Mouse (Mus musculus) heart, embryonic 11.5 days (tissue): Measurements from ENCODE around the gene BC048507. TPM values are rescaled to one million over a fixed set of nuclear protein-coding genes. Genes with fewer than 3 reads are reported as not detected.
"Not testable (repeated sequence)": the region's sequence is repeated elsewhere in the genome, so short reads cannot be mapped to it uniquely, and the experiment has no call there.

Experiments used
- ATAC-seq: fragments of 200-750 bp; cut with Nextera tagmentation; replicated peaks from 2 replicates; pipeline ENCODE4 v1.8.0; 2017; ENCODE audit warnings: moderate library complexity; ENCODE audit not compliant: insufficient number of reproducible peaks, low FRiP score, low TSS enrichment
- H3K27ac ChIP-seq: fragments of 300-500 bp; sonication (generic); 2 replicates; pipeline ENCODE4 v1.5.1; 2014; ENCODE audit warnings: mild to moderate bottlenecking, low read depth, low read length
- H3K27me3 ChIP-seq: fragments of 300-500 bp; sonication (generic); 2 replicates; pipeline ENCODE4 v1.6.1; 2014; ENCODE audit warnings: mild to moderate bottlenecking, low read length, mixed read lengths; ENCODE audit not compliant: control insufficient read depth, insufficient read depth
- H3K36me3 ChIP-seq: fragments of 300-500 bp; sonication (generic); 2 replicates; pipeline ENCODE4 v1.6.1; 2014; ENCODE audit warnings: mild to moderate bottlenecking, low read length, moderate library complexity, mixed read lengths; ENCODE audit not compliant: control insufficient read depth, insufficient read depth
- H3K4me1 ChIP-seq: fragments of 300-500 bp; sonication (generic); 2 replicates; pipeline ENCODE4 v1.6.1; 2014; ENCODE audit warnings: low read length; ENCODE audit not compliant: control insufficient read depth, insufficient read depth
- H3K4me2 ChIP-seq: fragments of 300-500 bp; sonication (generic); 2 replicates; pipeline ENCODE4 v1.6.1; 2014; ENCODE audit warnings: mild to moderate bottlenecking, moderate library complexity
- H3K4me3 ChIP-seq: fragments of 300-500 bp; sonication (generic); 2 replicates; pipeline ENCODE4 v1.5.1; 2014; ENCODE audit warnings: low read depth, low read length
- H3K9ac ChIP-seq: fragments of 300-500 bp; sonication (generic); 2 replicates; pipeline ENCODE4 v1.6.1; 2014; ENCODE audit warnings: mild to moderate bottlenecking, low read depth, low read length, moderate library complexity
- H3K9me3 ChIP-seq: fragments of 300-500 bp; sonication (generic); replicated peaks from 2 replicates; pipeline ENCODE4 v1.6.1; 2016; ENCODE audit warnings: low read length; ENCODE audit not compliant: control insufficient read depth
- WGBS: fragments of 180-500 bp; shearing (Covaris S2); extraction: QIAGEN DNeasy Blood & Tissue Kit; methylation state at CpG from one replicate; pipeline ENCODE4 v1.1.7; 2014; ENCODE audit not compliant: insufficient replicate concordance; 5-methylcytosine and 5-hydroxymethylcytosine counted together
- polyA plus RNA-seq: library from polyadenylated mRNA; unstranded; fragments of >200 nt; fragmentation: Nextera tagmentation; extraction: Ambion mirVana; gene quantifications from 2 replicates; pipeline ENCODE4 v1.2.1, GENCODE M21; 2014

BC048507 gene
- polyA plus RNA-seq, 1 experiment from 2014 or later, result not detected

DNA sequence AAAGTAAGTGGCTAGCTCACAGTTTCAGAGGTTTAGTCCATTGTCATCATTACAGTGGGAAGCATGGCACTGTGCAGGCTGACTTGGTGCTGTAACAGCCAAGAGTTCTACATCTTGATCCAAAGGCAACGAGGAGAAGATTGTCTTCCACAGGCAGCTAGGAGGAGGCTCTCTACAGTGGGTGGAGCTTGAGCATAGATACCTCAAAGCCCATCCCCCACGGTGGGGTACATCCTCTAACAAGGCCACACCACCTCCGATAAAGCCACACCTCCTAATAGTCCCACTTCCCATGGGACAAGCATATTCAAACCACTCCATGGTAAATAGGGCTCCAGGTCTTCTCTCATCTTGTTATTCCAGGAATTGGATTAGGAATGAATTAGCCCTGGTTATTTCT is 12.8 kb upstream of the BC048507 start:
- WGBS, result 76% methylated on average over 3 of the region's 3 CpGs
- ATAC-seq, result no peak

DNA sequence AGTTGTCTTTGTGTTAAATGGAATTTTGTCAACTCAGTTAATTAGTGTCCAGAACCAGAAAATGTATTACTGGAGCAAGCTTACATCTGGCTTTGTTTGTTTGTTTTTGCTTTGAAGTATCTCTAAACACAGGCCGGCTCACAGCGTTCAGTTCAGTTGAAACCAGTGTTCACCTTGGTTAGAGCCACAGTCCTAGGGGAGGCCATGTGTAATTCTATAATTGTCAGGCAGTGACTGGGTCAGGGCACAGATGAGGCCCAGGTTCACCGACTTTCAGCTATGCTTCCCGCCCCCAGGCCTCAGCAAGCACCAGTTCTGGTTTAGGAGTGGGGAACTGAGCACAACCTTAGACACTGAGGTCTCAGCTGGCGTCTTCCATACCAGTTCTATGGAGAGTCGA is 10.0 kb upstream of the BC048507 start:
- Histone ChIP-seq H3K9me3 (no peaks in the 10 kb centered on the region), H3K4me2 (no peak overlapping the region), H3K4me3 (no peak overlapping the region), H3K9ac (no peak overlapping the region), H3K4me1 (no peaks in the 10 kb centered on the region), H3K27me3 (no peaks in the 10 kb centered on the region), H3K36me3 (no peaks in the 10 kb centered on the region), H3K27ac (no peak overlapping the region)
- no peak; the same call in 1 of the 2 replicates for ATAC-seq
- WGBS, result 72% methylated on average over 6 of the region's 6 CpGs

More for the DNA sequence above, 12.8 kb upstream of the BC048507 start:
- Histone ChIP-seq H3K9ac (no peak overlapping the region), H3K4me3 (no peak overlapping the region), H3K27ac (no peak overlapping the region), H3K4me2 (no peak overlapping the region), H3K4me1 (no peaks in the 10 kb centered on the region), H3K9me3 (no peaks in the 10 kb centered on the region), H3K36me3 (no peaks in the 10 kb centered on the region), H3K27me3 (no peaks in the 10 kb centered on the region)

DNA sequence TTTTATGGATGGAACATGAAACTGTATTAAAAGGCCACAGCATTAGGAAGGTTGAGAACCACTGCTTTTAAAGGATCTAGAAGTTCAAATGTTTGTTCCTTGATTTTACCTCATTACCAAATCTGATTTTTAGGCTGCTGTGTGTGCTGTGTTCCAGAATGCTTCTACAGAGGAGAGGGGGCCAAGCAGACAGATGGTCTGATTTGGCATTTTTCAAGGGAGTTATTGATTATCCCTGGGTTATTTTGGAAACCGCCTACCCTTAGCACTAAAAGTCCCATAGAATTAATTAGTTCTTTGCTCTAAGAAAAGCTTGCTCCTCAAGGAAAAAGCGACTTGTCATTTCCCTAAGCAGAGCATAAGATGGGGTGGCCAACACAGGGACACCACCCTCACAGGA is 9.1 kb upstream of the BC048507 start:
- Histone ChIP-seq H3K36me3 (no peaks in the 10 kb centered on the region), H3K4me3 (no peak overlapping the region), H3K4me1 (no peaks in the 10 kb centered on the region), H3K27me3 (no peaks in the 10 kb centered on the region), H3K9me3 (no peaks in the 10 kb centered on the region), H3K9ac (no peak overlapping the region), H3K4me2 (no peak overlapping the region), H3K27ac (no peak overlapping the region)
- no peak for ATAC-seq
- 64% methylated on average over 2 of the region's 2 CpGs for WGBS

DNA sequence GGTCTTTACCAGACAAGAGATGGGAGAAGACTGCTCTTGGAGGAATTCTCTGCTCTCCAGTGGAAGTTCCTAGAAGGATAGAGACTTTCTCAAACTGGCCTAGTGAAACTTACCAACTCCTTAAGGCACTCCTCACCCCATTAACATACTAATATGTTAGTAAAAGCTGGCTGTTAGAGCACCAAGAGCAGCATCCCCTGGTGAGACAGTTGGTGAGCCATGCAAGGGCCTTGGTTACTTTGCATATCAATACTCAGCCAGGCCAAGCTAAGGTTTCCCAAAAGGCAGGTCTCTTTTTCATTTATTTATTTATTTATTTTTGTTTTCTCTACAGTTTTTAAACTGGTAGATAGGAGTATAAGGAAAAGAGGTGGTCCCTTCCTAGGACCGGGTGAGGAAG is 5.8 kb upstream of the BC048507 start:
- H3K27ac ChIP-seq, result no peak overlapping the region
- H3K4me3 ChIP-seq, result no peak overlapping the region
- 16% methylated on average over 1 of the region's 1 CpGs for WGBS
- H3K9ac ChIP-seq, result no peak overlapping the region
- no peaks in the 10 kb centered on the region for H3K36me3 ChIP-seq
- no peak for ATAC-seq
- H3K4me2 ChIP-seq, result no peak overlapping the region
- H3K4me1 ChIP-seq, result no peaks in the 10 kb centered on the region
- no peaks in the 10 kb centered on the region for H3K27me3 ChIP-seq
- no peaks in the 10 kb centered on the region for H3K9me3 ChIP-seq

DNA sequence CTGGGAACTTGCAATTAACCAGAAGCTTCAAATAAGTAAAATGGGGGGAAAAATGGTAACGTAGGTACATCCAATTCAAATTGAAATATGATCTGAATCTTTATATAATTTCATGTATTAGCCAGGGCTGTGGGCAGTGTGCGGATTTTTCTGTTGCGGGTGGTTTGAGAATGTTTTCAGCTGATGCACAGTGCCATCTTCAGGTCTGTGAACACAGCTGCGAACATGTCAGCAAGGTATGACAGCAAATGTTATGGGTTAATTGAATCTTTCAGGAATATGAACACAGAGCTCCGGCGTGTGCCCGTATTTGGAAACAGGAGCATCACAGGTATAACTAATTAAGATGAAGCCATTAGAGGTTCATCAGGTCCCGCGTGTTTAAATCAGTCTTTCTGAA is 618 bp upstream of the BC048507 start:
- no peaks in the 10 kb centered on the region for H3K27me3 ChIP-seq
- 75% methylated on average over 9 of the region's 9 CpGs for WGBS
- ATAC-seq, result no peak
- no peak overlapping the region for H3K27ac ChIP-seq
- no peaks in the 10 kb centered on the region for H3K36me3 ChIP-seq
- H3K9ac ChIP-seq, result no peak overlapping the region
- H3K9me3 ChIP-seq, result no peaks in the 10 kb centered on the region
- no peak overlapping the region for H3K4me2 ChIP-seq
- H3K4me1 ChIP-seq, result no peaks in the 10 kb centered on the region
- H3K4me3 ChIP-seq, result no peak overlapping the region

DNA sequence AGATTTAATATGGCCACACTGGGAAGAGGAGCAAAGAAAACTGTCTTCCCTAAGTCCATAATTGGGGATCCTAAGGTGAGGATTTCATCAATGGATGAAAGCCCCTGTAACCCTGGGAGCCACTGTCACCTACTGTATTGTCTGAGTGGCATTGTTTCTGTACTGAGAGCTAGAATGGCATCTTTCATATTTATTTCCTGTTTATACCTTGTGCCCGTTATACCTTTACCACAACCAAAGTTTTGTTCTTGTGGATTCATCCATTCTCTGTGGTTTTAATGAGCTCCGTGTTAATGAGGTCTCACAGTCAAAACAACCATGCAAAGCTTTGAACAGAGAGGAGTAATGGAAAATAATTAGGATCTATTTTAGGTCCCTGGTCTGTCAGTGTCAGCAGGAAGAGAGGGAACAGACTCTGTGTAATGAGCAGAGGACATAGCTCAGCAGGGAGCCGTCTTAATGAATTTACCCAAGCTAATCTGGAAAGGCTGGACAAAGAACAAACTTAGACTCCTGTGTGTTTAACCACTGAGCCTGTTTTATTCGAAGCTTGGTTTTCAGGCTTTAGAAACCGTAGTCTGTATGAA is 1.7 kb downstream of the BC048507 start:
- H3K27ac ChIP-seq, result no peak overlapping the region
- H3K36me3 ChIP-seq, result no peaks in the 10 kb centered on the region
- no peak for ATAC-seq
- no peak overlapping the region for H3K4me3 ChIP-seq
- no peaks in the 10 kb centered on the region for H3K27me3 ChIP-seq
- no peaks in the 10 kb centered on the region for H3K4me1 ChIP-seq
- no peak overlapping the region for H3K4me2 ChIP-seq
- H3K9me3 ChIP-seq, result no peaks in the 10 kb centered on the region
- no peak overlapping the region for H3K9ac ChIP-seq
- WGBS, result 56% methylated on average over 5 of the region's 5 CpGs

DNA sequence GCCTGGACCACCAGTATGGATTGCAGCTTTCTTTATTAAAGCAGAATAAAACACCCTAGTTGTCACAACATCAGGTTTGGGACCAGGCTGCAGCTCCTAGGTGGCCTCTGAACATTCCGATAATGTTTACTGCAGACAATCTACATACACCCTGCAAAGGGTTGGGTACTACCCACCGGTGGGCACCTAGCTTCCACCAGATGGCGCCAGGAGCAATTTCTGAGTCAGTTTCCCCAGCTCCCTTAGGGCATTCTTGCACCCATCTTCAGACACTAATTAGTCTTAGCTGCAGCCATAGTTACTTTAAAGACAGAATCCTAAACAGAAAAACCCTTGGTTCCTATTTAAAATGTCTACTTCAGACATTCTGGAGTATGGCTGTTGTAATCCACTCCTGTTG is 4.8 kb downstream of the BC048507 start:
- Histone ChIP-seq H3K9me3 (no peaks in the 10 kb centered on the region), H3K27ac (no peak overlapping the region), H3K27me3 (no peaks in the 10 kb centered on the region), H3K4me1 (no peaks in the 10 kb centered on the region), H3K4me2 (no peak overlapping the region), H3K9ac (no peak overlapping the region), H3K4me3 (no peak overlapping the region), H3K36me3 (no peaks in the 10 kb centered on the region)
- 27% methylated on average over 3 of the region's 3 CpGs for WGBS
- no peak for ATAC-seq

DNA sequence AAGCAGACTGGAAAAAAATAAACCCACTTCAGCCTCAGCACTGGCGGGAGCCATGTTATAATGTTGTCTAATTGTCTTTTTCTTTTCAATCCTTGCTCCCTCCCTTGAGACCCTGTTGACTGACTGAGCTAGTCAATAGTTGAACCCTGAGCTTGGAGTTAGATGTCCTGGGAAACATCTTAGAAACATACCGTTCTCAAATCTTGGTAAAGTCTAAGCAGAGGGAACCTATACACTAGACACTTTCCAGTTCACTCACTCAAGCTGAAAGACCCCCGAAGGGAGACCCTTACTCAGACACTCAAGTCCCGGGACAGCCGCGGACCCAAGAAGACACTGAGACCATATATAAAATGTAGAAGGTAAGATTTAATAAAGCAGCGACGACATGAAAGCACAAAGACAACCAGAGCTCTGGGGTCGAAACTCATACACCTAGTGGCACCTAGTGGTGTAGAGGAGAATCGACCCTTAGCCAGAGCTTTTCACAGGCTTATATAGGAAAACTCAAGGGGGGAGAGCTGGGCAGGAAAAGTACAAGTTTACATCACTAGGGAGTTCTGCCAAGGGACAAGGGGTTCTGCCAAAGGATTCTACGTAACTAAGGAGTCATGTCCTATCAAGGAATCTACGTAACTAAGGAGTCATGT is 13.0 kb downstream of the BC048507 start:
- not testable (repeated sequence) for H3K9me3 ChIP-seq, H3K9ac ChIP-seq, H3K4me1 ChIP-seq, ATAC-seq, H3K27ac ChIP-seq, H3K4me3 ChIP-seq, H3K27me3 ChIP-seq, H3K36me3 ChIP-seq
- 32% methylated on average over 7 of the region's 12 CpGs for WGBS
- H3K4me2 ChIP-seq, result peak overlapping the region; percentile 34

DNA sequence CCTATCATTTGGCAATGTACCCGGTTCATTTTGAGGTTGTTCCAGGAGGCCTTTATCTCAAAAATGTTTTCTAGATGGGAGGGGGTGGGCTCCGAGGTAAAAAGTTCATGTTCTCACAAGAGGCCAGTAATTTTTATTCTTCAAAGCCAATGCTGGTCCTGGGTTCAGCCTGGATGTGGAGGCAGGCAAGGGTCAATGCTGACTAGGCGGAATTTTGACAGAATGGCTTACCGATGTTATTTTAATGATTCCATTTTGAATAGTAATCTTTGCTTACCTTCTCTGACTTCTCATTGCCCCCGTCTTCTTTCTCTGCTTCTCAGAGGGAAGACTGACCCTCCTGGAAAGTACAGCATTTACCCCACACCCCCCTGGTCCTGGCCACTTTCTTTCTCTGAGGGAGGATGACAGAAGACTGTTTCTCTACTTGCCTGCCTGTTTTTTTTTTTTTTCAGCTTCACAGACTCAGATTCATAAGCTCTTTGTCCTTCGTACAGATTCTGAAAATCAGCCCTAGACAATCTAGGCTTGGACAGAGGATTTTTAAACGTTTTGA is 13.7 kb downstream of the BC048507 start:
- H3K36me3 ChIP-seq, result no peaks in the 10 kb centered on the region
- 53% methylated on average over 6 of the region's 7 CpGs for WGBS

More for the DNA sequence above, 13.7 kb downstream of the BC048507 start:
- Histone ChIP-seq H3K9ac (no peak overlapping the region), H3K4me1 (no peaks in the 10 kb centered on the region), H3K4me3 (no peak overlapping the region), H3K27ac (no peak overlapping the region), H3K27me3 (no peaks in the 10 kb centered on the region), H3K9me3 (no peaks in the 10 kb centered on the region; the same call in 1 of the 2 replicates), H3K4me2 (no peak overlapping the region)
- no peak for ATAC-seq
